Mouse (Mus musculus) hindbrain, embryonic 13.5 days (tissue): ENCODE data around the gene Mrpl43. TPM values are rescaled to one million over a fixed set of nuclear protein-coding genes. Genes with fewer than 3 reads are reported as not detected.
"Not testable (repeated sequence)": the region's sequence is repeated elsewhere in the genome, so short reads cannot be mapped to it uniquely, and the experiment has no call there.

ENCODE experiments used
- ATAC-seq: fragments of 200-750 bp; cut with Nextera tagmentation; 2 replicates; pipeline ENCODE4 v1.8.0; 2017; ENCODE audit warnings: moderate TSS enrichment; ENCODE audit not compliant: low FRiP score
- H3K27ac ChIP-seq: fragments of 300-500 bp; sonication (generic); 2 replicates; pipeline ENCODE4 v1.5.1; 2015; ENCODE audit warnings: inconsistent platforms, mild to moderate bottlenecking, moderate library complexity
- H3K27me3 ChIP-seq: fragments of 300-500 bp; sonication (generic); 2 replicates; pipeline ENCODE4 v1.6.1; 2015; ENCODE audit warnings: mild to moderate bottlenecking, inconsistent platforms
- H3K36me3 ChIP-seq: fragments of 300-500 bp; sonication (generic); 2 replicates; pipeline ENCODE4 v1.6.1; 2015; ENCODE audit warnings: mild to moderate bottlenecking, inconsistent platforms
- H3K4me1 ChIP-seq: fragments of 300-500 bp; sonication (generic); replicated peaks from 2 replicates; pipeline ENCODE4 v1.6.1; 2015; ENCODE audit warnings: inconsistent platforms
- H3K4me2 ChIP-seq: fragments of 300-500 bp; sonication (generic); 2 replicates; pipeline ENCODE4 v1.6.1; 2015; ENCODE audit warnings: inconsistent platforms, mild to moderate bottlenecking, moderate library complexity
- H3K4me3 ChIP-seq: fragments of 300-500 bp; sonication (generic); 2 replicates; pipeline ENCODE4 v1.5.1; 2015; ENCODE audit warnings: mild to moderate bottlenecking, inconsistent platforms
- H3K9ac ChIP-seq: fragments of 300-500 bp; sonication (generic); 2 replicates; pipeline ENCODE4 v1.6.1; 2015; ENCODE audit warnings: mild to moderate bottlenecking, inconsistent platforms
- H3K9me3 ChIP-seq: fragments of 300-500 bp; sonication (generic); 2 replicates; pipeline ENCODE4 v1.6.1; 2016; ENCODE audit warnings: inconsistent platforms
- WGBS: fragments of 180-500 bp; shearing (Covaris S2); methylation state at CpG from one replicate; pipeline ENCODE4 v1.1.7; 2015; 5-methylcytosine and 5-hydroxymethylcytosine counted together
- polyA plus RNA-seq: library from polyadenylated mRNA; unstranded; fragments of >200 nt; fragmentation: Nextera tagmentation; extraction: Ambion mirVana; gene quantifications from 2 replicates; pipeline ENCODE4 v1.2.1, GENCODE M21; 2015

Gene Mrpl43
- polyA plus RNA-seq, 1 experiment from 2014 or later: 91.6 TPM

DNA sequence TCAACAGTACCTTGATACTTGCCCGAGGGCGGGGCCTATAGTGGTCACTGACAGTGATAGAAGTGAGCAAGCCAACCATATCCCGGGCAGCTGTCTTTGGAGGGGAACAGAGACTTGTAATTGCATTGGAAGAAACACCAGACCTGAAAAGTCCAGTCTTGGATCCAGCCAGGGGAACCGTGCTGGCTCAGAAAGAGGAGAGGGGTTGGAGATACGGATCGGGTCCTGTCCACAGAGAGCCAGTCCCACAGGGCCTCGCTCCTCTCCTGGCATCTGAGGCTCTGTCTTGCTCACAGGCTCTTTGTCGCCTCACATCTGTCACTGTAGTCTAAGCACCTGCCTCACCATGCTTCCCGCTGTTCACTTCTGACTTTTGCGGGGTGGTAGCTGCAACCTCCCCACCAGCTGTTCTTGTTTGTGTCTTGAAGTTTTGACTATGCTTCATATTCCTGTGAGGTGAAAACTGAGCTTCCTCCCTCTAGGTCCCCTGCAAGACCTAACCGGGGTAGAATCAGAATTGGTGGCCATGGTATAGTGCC, 38.2 kb upstream of the Mrpl43 start:
- no peak overlapping the region for H3K4me2 ChIP-seq
- H3K9me3 ChIP-seq: no peaks in the 10 kb centered on the region
- H3K27me3 ChIP-seq: peaks cover 34% of the 10 kb centered on the region
- no peak overlapping the region for H3K4me3 ChIP-seq
- peaks cover 44% of the 10 kb centered on the region for H3K4me1 ChIP-seq
- 54% methylated on average over 11 of the region's 11 CpGs for WGBS
- no peak overlapping the region for H3K27ac ChIP-seq
- H3K9ac ChIP-seq: no peak overlapping the region
- ATAC-seq: no peak
- H3K36me3 ChIP-seq: peaks cover 5% of the 10 kb centered on the region; the same call in 1 of the 2 replicates

DNA sequence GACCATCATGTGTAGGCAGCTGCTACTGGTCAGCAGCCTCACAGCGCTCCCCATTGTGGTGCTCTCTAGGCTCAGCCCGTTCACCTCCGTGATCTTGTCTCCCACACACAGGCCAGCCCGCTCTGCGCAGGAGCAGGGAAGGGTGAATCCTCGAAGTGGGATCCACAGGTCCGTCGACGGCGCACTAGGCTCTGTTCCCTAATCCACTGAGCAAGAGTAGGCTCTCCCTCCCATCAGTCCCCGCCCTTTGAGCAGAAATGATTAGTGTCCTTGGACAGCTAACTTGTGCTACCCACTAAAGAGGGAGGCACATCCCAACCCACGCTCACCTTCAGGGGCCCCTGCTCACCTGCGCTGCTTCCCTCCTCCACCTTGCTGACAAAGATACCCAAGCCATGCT, 34.0 kb upstream of the Mrpl43 start:
- no peak overlapping the region for H3K27ac ChIP-seq
- no peak overlapping the region for H3K4me2 ChIP-seq
- no peaks in the 10 kb centered on the region for H3K9me3 ChIP-seq
- no peaks in the 10 kb centered on the region for H3K36me3 ChIP-seq
- no peak overlapping the region for H3K9ac ChIP-seq
- no peak overlapping the region for H3K4me3 ChIP-seq
- 52% methylated on average over 13 of the region's 13 CpGs for WGBS
- peaks cover 47% of the 10 kb centered on the region for H3K27me3 ChIP-seq
- ATAC-seq: no peak
- peaks cover 10% of the 10 kb centered on the region; the same call in 1 of the 2 replicates for H3K4me1 ChIP-seq

DNA sequence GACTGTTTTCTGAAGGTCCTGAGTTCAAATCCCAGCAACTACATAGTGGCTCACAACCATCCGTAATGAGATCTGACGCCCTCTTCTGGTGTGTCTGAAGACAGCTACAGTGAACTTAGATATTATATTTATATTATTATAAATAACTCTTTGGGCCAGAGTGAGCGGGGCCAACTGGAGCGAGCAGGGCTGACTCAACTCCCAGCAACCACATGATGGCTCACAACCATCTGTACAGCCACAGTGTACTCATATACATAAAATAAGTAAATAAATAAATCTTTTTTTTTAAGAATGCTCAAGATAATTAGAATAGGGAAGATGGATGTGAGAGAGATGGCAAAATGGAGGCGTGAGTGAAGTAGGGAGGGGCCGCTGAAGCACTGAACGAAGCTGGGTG, 32.0 kb upstream of the Mrpl43 start:
- H3K4me1 ChIP-seq, H3K36me3 ChIP-seq, H3K9me3 ChIP-seq, H3K4me2 ChIP-seq, H3K9ac ChIP-seq, H3K27ac ChIP-seq, ATAC-seq, H3K4me3 ChIP-seq: not testable (repeated sequence)
- H3K27me3 ChIP-seq: peaks cover 35% of the 10 kb centered on the region
- WGBS: 91% methylated on average over 7 of the region's 7 CpGs

DNA sequence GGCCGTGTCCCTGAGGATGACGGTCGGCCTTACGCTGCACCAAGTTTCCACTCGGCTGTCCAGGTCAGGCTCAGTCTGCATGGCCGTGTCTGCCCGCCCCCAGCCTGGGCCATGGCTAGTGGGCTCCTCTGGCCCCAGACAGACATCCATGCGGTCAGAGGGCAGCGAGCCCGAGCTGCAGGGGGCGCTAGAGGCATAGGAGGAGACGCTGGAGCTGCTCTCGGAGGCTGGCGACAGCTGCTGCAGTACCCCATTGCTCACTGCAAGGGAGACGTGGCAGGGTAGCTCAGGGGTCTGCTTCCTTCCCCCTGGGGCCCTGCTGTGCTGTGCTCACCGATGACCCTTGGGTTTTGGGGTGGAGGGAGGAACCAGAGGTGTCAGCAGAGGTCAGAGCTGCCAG, 30.6 kb upstream of the Mrpl43 start:
- Histone ChIP-seq H3K27ac (no peak overlapping the region), H3K9ac (no peak overlapping the region), H3K36me3 (no peaks in the 10 kb centered on the region), H3K9me3 (no peaks in the 10 kb centered on the region), H3K27me3 (peaks cover 32% of the 10 kb centered on the region), H3K4me3 (no peak overlapping the region), H3K4me2 (no peak overlapping the region), H3K4me1 (peaks cover 15% of the 10 kb centered on the region)
- ATAC-seq: no peak
- 31% methylated on average over 16 of the region's 16 CpGs for WGBS

DNA sequence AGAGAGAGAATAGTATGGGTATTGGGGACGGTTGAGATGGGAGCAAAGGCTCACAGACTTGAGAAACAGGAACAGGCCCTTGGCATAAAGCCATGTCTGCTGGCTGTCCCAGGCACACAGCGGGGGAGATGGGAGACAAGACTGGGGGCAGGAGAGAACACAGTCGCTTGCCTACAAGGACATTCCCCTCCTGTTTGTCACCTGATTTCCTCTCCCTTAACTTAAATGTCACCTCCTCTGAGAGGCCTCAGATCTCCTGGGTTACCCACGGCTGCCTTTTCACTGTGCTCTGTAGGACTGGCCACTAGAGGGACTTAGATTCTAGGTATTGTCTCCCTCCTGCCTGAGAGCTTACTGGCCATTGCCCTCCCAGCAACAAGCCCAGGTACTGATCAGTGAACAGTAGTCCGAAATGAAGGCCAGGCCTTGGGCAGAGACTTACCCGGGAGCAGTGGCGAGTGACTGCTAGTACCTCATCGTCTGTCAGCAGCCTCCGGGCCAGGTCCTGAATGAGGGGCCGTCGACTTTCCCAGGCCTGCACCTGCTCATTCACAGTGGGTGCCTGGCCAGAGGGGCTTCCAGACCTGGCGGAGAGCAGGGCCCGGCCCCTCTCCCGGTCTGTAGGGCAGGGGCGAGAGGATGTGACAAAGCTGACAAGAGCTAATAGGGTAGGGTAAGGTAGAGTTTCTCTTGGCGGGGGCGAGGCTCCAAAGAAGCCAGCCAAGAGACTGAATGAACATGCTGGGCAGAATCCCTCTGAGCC, 26.5 kb upstream of the Mrpl43 start:
- Histone ChIP-seq H3K4me1 (peaks cover 36% of the 10 kb centered on the region), H3K4me3 (no peak overlapping the region), H3K27me3 (peaks cover 17% of the 10 kb centered on the region), H3K27ac (no peak overlapping the region), H3K36me3 (peaks cover 8% of the 10 kb centered on the region), H3K4me2 (no peak overlapping the region), H3K9me3 (no peaks in the 10 kb centered on the region), H3K9ac (peak overlapping the region; percentile 29)
- WGBS: 48% methylated on average over 17 of the region's 17 CpGs
- no peak for ATAC-seq

DNA sequence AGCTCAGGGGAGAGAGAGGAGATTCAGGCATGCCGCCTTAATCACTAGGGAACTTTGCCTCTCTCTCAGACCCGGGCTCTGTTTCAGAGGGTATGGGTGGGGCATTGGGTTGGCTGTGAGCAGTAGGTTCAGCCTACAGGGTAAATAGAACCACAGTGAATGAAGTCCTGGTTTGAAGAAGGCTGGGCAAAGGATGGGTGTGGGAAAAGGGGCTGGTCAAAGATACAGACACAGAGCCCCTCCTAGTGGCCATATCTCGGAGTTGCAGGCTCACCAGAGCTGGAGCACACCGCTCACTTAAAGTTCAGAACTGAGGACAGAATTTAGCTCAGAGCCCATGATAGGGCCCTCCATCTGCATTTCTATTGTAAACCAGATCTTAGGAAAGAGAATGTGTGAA, 25.5 kb upstream of the Mrpl43 start:
- WGBS: 21% methylated on average over 4 of the region's 4 CpGs
- no peak overlapping the region for H3K4me3 ChIP-seq
- no peak overlapping the region for H3K9ac ChIP-seq
- no peaks in the 10 kb centered on the region for H3K9me3 ChIP-seq
- H3K4me1 ChIP-seq: peaks cover 44% of the 10 kb centered on the region
- peak; percentile 51; the same call in 1 of the 2 replicates for ATAC-seq
- H3K4me2 ChIP-seq: no peak overlapping the region
- peaks cover 14% of the 10 kb centered on the region for H3K27me3 ChIP-seq
- no peak overlapping the region for H3K27ac ChIP-seq
- peaks cover 17% of the 10 kb centered on the region for H3K36me3 ChIP-seq

DNA sequence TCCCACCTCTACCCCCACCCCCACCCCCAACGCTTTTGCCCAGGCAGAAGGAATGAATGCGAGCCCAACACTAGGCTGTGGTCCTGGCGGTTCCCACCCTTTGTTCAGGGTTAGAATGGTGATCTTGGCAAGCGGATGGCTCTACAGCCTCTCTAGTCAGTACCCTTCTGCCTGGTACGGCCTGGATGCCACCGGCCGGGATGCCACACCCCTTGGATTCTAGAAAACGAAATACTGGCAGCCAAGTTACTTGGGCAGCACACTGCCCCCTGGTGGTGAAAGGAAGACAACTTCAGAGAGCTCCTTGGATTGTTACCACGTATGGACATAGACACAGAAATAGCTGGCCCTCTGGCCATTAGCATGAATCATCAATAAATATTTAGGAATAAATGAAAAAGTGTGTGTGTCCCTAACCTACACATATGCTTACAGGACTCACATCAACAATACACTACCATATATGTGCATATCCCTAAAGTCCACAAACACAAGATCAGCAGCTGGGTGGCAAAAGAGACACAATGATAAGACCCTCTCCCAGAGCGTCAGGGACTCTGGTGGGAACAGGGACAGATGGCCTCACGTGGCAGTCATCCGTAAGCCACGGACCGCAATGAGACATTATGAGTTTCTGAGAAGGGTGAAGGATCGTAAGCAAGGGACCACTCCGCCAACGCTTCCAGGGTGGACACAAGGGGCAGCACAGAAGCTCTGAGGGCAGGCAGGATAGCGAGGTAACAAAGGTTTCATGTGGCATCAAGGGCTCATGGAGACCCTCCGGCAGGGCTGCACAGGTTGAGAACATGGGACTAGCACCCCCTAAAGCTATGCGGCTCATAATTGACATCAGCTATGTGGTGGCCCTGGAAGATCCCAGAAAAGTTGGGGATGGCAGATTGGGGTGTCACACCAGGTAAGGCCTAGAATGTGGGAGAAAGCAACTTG, 24.8 kb upstream of the Mrpl43 start:
- Histone ChIP-seq H3K36me3 (peaks cover 24% of the 10 kb centered on the region), H3K4me1 (peaks cover 44% of the 10 kb centered on the region), H3K4me3 (no peak overlapping the region), H3K9me3 (no peaks in the 10 kb centered on the region), H3K4me2 (peak overlapping the region; percentile 34), H3K27ac (no peak overlapping the region), H3K9ac (no peak overlapping the region; the same call in 1 of the 2 replicates), H3K27me3 (peaks cover 6% of the 10 kb centered on the region; the same call in 1 of the 2 replicates)
- WGBS: 36% methylated on average over 20 of the region's 20 CpGs
- peak; percentile 12; the same call in 1 of the 2 replicates for ATAC-seq

DNA sequence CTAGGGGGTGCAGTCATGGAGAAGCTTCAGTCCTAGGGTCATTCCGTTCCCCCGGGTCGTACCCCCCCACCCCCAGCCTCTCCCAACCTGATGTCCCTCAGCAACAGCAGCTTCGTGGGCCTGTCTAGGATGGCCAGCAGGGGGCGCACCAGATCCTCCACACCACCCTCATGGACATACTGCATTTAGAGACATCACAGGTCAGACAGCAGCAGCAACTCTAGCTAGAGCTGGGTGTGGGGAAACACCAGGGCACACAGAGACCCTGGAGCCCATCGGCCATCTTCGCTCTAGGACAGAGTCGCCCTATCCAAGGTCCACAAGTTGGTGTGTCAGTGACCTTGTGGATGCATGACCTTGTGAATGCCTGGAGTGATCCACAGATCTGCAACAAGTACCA, 23.9 kb upstream of the Mrpl43 start:
- 45% methylated on average over 8 of the region's 8 CpGs for WGBS
- Histone ChIP-seq H3K9me3 (no peaks in the 10 kb centered on the region), H3K36me3 (peaks cover 33% of the 10 kb centered on the region), H3K27me3 (no peaks in the 10 kb centered on the region), H3K27ac (no peak overlapping the region), H3K9ac (no peak overlapping the region), H3K4me1 (peaks cover 44% of the 10 kb centered on the region), H3K4me3 (no peak overlapping the region), H3K4me2 (no peak overlapping the region)
- no peak for ATAC-seq

DNA sequence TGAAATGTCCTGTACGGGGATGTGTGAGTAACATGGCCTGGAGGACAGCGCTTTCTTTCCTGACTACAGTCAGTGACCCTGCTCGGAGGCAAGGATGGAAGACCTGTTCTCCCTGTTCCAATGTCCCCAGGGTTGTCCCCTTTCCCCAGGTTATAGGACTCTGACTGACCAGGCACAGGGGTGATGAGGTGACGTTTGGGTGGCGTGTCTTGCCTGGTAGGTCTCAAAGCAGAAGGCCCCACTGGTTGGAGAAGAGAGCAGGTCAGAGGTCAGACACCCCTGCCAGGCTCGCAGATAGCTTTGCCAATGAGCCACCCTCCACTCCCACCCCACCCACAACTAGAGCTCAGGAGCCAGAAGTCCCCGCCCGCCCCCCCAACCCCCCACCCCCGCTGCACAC, 23.3 kb upstream of the Mrpl43 start:
- no peak overlapping the region for H3K4me2 ChIP-seq
- no peaks in the 10 kb centered on the region for H3K9me3 ChIP-seq
- H3K36me3 ChIP-seq: peaks cover 38% of the 10 kb centered on the region
- no peak for ATAC-seq
- H3K27me3 ChIP-seq: no peaks in the 10 kb centered on the region
- 53% methylated on average over 9 of the region's 9 CpGs for WGBS
- H3K4me1 ChIP-seq: peaks cover 44% of the 10 kb centered on the region
- no peak overlapping the region for H3K9ac ChIP-seq
- H3K4me3 ChIP-seq: no peak overlapping the region
- H3K27ac ChIP-seq: no peak overlapping the region

DNA sequence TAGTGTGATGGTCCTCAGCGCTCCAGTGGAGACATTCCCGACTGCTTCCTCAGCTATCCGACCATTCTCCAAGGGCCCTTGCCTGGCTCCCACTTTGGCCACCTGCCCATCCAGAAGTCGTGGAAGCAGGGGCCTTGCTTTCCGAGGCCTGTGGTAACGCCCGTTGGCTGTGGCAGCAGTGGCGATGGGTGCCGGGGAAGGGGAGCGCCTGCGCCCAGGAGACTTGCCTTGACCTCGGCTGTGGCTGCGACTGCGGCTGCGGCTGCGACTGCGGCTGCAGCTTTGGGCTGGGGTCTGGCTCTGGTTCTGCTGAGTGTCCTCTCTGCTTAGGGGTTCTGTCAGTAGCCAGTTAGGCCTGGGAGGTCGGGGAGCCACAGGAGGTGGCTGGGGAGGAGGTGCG, 22.5 kb upstream of the Mrpl43 start:
- no peaks in the 10 kb centered on the region for H3K9me3 ChIP-seq
- no peak for ATAC-seq
- WGBS: 57% methylated on average over 19 of the region's 19 CpGs

DNA sequence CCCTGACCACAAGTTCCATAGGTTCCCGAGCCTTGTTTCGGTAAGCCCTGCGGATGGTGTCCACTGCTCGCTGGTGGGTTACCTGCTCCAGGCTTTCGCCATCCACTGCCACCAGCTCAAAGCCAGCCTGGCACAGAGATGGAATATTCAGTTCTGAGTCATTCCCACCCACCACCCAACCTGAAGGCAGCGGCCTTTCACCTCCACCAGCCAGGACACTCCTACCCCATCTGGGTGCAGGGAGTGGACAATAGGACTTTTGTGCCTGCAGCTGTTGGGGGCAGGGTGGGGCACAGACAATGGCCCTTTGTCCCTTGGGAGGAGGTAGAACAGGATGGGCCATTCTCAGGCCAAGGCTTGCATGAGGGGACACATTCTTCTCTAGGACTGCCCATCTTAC, 21.6 kb upstream of the Mrpl43 start:
- no peaks in the 10 kb centered on the region for H3K9me3 ChIP-seq
- peaks cover 48% of the 10 kb centered on the region for H3K36me3 ChIP-seq
- H3K4me1 ChIP-seq: peaks cover 49% of the 10 kb centered on the region
- no peak for ATAC-seq
- 75% methylated on average over 6 of the region's 6 CpGs for WGBS
- H3K9ac ChIP-seq: no peak overlapping the region
- H3K4me2 ChIP-seq: no peak overlapping the region
- no peaks in the 10 kb centered on the region for H3K27me3 ChIP-seq
- no peak overlapping the region for H3K27ac ChIP-seq
- no peak overlapping the region for H3K4me3 ChIP-seq

More for the DNA sequence above, 22.5 kb upstream of the Mrpl43 start:
- Histone ChIP-seq H3K4me2 (no peak overlapping the region), H3K4me1 (peaks cover 48% of the 10 kb centered on the region), H3K9ac (no peak overlapping the region), H3K4me3 (no peak overlapping the region), H3K36me3 (peaks cover 44% of the 10 kb centered on the region), H3K27ac (no peak overlapping the region), H3K27me3 (no peaks in the 10 kb centered on the region)

DNA sequence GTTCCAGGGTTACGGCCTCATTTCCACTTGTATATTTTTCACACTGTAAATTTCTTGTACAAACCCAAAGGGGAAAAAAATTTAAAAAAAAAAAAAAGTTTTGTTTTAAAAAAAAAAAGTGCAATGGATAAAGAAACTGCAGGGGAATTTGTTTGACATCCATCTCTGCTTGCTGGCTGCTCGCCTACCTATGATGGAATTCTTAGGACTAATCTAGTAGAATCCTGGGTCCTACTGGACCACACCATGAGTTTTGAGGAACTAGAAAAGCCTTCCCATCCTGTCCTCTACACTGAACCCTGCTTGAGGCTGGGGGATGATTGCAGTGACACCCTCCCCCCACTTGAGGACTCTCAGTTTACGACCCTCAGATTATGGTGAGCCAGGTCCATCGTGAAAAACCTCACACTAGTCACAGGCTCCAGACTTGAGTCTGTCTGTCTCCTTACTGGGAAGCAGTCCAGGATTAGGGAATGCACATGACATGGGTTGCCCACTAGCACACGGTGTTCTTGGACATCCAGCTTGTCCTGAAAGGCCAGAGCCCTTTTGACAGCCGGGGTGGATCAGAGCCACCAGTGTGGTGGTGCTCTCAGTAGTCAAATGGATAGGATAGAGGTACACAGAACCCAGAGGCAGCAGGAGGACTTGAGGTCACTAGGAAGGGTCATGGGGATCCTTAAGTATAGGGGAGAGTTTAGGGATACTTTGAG, 20.9 kb upstream of the Mrpl43 start:
- no peaks in the 10 kb centered on the region for H3K27me3 ChIP-seq
- no peak for ATAC-seq
- H3K4me3 ChIP-seq: no peak overlapping the region
- H3K4me2 ChIP-seq: no peak overlapping the region
- no peak overlapping the region for H3K27ac ChIP-seq
- peaks cover 42% of the 10 kb centered on the region for H3K4me1 ChIP-seq
- H3K9ac ChIP-seq: no peak overlapping the region
- peaks cover 51% of the 10 kb centered on the region for H3K36me3 ChIP-seq
- no peaks in the 10 kb centered on the region for H3K9me3 ChIP-seq
- WGBS: 86% methylated on average over 6 of the region's 6 CpGs
